Mouse (Mus musculus): Measurements from ENCODE around the gene Gm21725.
"Not testable (repeated sequence)": the region's sequence is repeated elsewhere in the genome, so short reads cannot be mapped to it uniquely, and the experiment has no call there.

Gm21725 gene

GRCm38 (mm10) chrY:13348963-13349362 lies at the start of gene Gm21725:
TSS of gene Gm21725 (minus strand) at chrY:13349063.
- not testable (repeated sequence) for DNase-seq (ENCODE audit: low read depth, low spot score)

All from R1 (cell line).